Mouse (Mus musculus) embryonic facial prominence, embryonic 11.5 days (tissue): ENCODE results near the gene Spock3. TPM values are rescaled to one million over a fixed set of nuclear protein-coding genes. Genes with fewer than 3 reads are reported as not detected.

Experiments used
- ATAC-seq: fragments of 200-750 bp; cut with Nextera tagmentation; replicated peaks from 2 replicates; pipeline ENCODE4 v1.8.0; 2017; ENCODE audit warnings: low read depth; ENCODE audit not compliant: insufficient number of reproducible peaks, low FRiP score, low TSS enrichment
- DNase-seq: peaks from one replicate; pipeline ENCODE4 v3.0.0-alpha.2; 2015; ENCODE audit warnings: low spot score
- H3K27ac ChIP-seq: fragments of 300-500 bp; sonication (generic); replicated peaks from 2 replicates; pipeline ENCODE4 v1.5.1; 2014; ENCODE audit warnings: mild to moderate bottlenecking, low read depth, low read length, control low read depth
- H3K27me3 ChIP-seq: fragments of 300-500 bp; sonication (generic); 2 replicates; pipeline ENCODE4 v1.6.1; 2014; ENCODE audit warnings: mild to moderate bottlenecking, low read length, moderate library complexity, mixed read lengths; ENCODE audit not compliant: control insufficient read depth, insufficient read depth
- H3K36me3 ChIP-seq: fragments of 300-500 bp; sonication (generic); replicated peaks from 2 replicates; pipeline ENCODE4 v1.6.1; 2014; ENCODE audit warnings: low read depth, mild to moderate bottlenecking, low read length, moderate library complexity, mixed read lengths; ENCODE audit not compliant: control insufficient read depth, insufficient read depth
- H3K4me1 ChIP-seq: fragments of 300-500 bp; sonication (generic); 2 replicates; pipeline ENCODE4 v1.6.1; 2014; ENCODE audit warnings: low read length, mixed read lengths; ENCODE audit not compliant: control insufficient read depth, insufficient read depth
- H3K4me2 ChIP-seq: fragments of 300-500 bp; sonication (generic); 2 replicates; pipeline ENCODE4 v1.6.1; 2014; ENCODE audit warnings: low read depth, mild to moderate bottlenecking, control low read depth, low read length, moderate library complexity
- H3K4me3 ChIP-seq: fragments of 300-500 bp; sonication (generic); 2 replicates; pipeline ENCODE4 v1.5.1; 2014; ENCODE audit warnings: low read depth, low read length, control low read depth
- H3K9ac ChIP-seq: fragments of 300-500 bp; sonication (generic); replicated peaks from 2 replicates; pipeline ENCODE4 v1.6.1; 2014; ENCODE audit warnings: mild to moderate bottlenecking, control low read depth, low read length
- H3K9me3 ChIP-seq: fragments of 300-500 bp; sonication (generic); replicated peaks from 2 replicates; pipeline ENCODE4 v1.6.1; 2016; ENCODE audit warnings: mild to moderate bottlenecking, low read length, inconsistent platforms, mixed read lengths; ENCODE audit not compliant: control insufficient read depth
- WGBS: fragments of 180-500 bp; shearing (Covaris S2); extraction: QIAGEN DNeasy Blood & Tissue Kit; methylation state at CpG from one replicate; pipeline ENCODE4 v1.1.7; 2014; 5-methylcytosine and 5-hydroxymethylcytosine counted together
- polyA plus RNA-seq: library from polyadenylated mRNA; unstranded; fragments of >200 nt; fragmentation: Nextera tagmentation; extraction: Ambion mirVana; gene quantifications from 2 replicates; pipeline ENCODE4 v1.2.1, GENCODE M21; 2014

The Spock3 gene
- polyA plus RNA-seq, 1 experiment from 2014 or later: 14.2 TPM

- DNase-seq (no peak), ATAC-seq (no peak)
- no peaks in the 10 kb centered on the region for H3K27me3 ChIP-seq
- no peak overlapping the region for H3K27ac ChIP-seq
- H3K4me1 ChIP-seq: no peaks in the 10 kb centered on the region
- no peak overlapping the region for H3K4me3 ChIP-seq
- 78% methylated on average over 4 of the region's 4 CpGs for WGBS
- no peak overlapping the region for H3K9ac ChIP-seq
- no peaks in the 10 kb centered on the region for H3K36me3 ChIP-seq
- H3K9me3 ChIP-seq: no peaks in the 10 kb centered on the region
- H3K4me2 ChIP-seq: no peak overlapping the region
These were observed 311.7 kb downstream of the Spock3 start for GRCm38 (mm10) chr8:63262516-63262915.

- Histone ChIP-seq H3K4me1 (no peaks in the 10 kb centered on the region), H3K4me2 (no peak overlapping the region), H3K27me3 (no peaks in the 10 kb centered on the region), H3K27ac (no peak overlapping the region), H3K36me3 (no peaks in the 10 kb centered on the region), H3K9ac (no peak overlapping the region), H3K9me3 (no peaks in the 10 kb centered on the region), H3K4me3 (no peak overlapping the region)
- WGBS: 79% methylated on average over 1 of the region's 1 CpGs
- DNase-seq: no peak
- ATAC-seq: no peak
These were observed 384.6 kb downstream of the Spock3 start for GRCm38 (mm10) chr8:63335366-63335765.

- H3K4me2 ChIP-seq: no peak overlapping the region
- no peak overlapping the region for H3K27ac ChIP-seq
- no peaks in the 10 kb centered on the region for H3K27me3 ChIP-seq
- no peaks in the 10 kb centered on the region for H3K9me3 ChIP-seq
- no peaks in the 10 kb centered on the region for H3K4me1 ChIP-seq
- no peak overlapping the region for H3K4me3 ChIP-seq
- WGBS: 75% methylated on average over 6 of the region's 6 CpGs
- no peak overlapping the region for H3K9ac ChIP-seq
- no peaks in the 10 kb centered on the region for H3K36me3 ChIP-seq
- no peak for ATAC-seq
- peak; percentile 0 for DNase-seq
These were observed 417.8 kb downstream of the Spock3 start for GRCm38 (mm10) chr8:63368580-63368979.

DNA sequence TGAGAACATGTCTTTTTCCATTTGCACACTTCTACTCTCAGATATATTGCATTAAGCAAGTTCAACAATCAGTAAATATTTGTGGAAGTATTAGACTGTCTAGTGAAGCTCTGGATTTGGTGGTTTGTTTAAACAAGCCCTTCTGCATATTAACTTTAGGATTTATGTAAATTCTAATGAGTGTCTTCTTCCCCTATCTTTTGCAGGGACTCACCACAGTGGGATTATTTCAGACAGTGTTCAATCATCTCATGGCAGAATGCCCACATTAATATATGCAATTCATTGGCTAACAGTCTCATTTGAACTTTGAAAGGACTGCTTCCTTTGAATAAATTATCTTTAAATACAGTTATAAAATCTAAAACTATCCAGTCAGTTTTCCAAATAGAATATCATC lies 446.9 kb downstream of the Spock3 start:
- no peak overlapping the region for H3K27ac ChIP-seq
- ATAC-seq: no peak
- no peak for DNase-seq
- no peaks in the 10 kb centered on the region for H3K4me1 ChIP-seq
- no peaks in the 10 kb centered on the region for H3K36me3 ChIP-seq
- H3K9ac ChIP-seq: no peak overlapping the region
- H3K4me2 ChIP-seq: no peak overlapping the region
- no peaks in the 10 kb centered on the region for H3K9me3 ChIP-seq
- no peaks in the 10 kb centered on the region for H3K27me3 ChIP-seq
- H3K4me3 ChIP-seq: no peak overlapping the region
